11 mouse cellular contexts compared by ENCODE assay signal in genomic region chr6:93140331-93140731, GRCm38 (mm10).
DNase-seq lines count a peak whose midpoint lies in the region; ATAC-seq and TF ChIP-seq lines count a peak whose summit lies in the region.
"Had no signal": no experiment of that assay in that cellular context is flagged by ENCODE, and none has a peak within 500 bp of the region (broad histone marks: within the 10 kb centered on the region; RNA-seq: fewer than 3 reads in every experiment).

No protein-coding gene starts in this region.

- H3K9ac ChIP-seq in kidney, embryonic 16.5 days (replicated peaks; ENCODE audit: low read length) = no peak overlapping the region
- H3K9ac ChIP-seq in intestine, embryonic 15.5 days = no peak overlapping the region
- H3K9ac ChIP-seq: heart, embryonic 13.5 days; limb, embryonic 12.5 days had no signal

- H3K27me3 ChIP-seq in kidney, embryonic 16.5 days (ENCODE audit: insufficient read depth, low read length) = no peaks in the 10 kb centered on the region
- H3K27me3 ChIP-seq in intestine, embryonic 15.5 days (replicated peaks) = no peaks in the 10 kb centered on the region
- H3K27me3 ChIP-seq: heart, embryonic 13.5 days; limb, embryonic 12.5 days had no signal

- no peak overlapping the region for H3K4me3 ChIP-seq in kidney, embryonic 16.5 days (ENCODE audit: low read length)
- no peak overlapping the region for H3K4me3 ChIP-seq in intestine, embryonic 15.5 days (replicated peaks)
- H3K4me3 ChIP-seq: heart, embryonic 13.5 days; limb, embryonic 12.5 days had no signal

- H3K4me2 ChIP-seq in kidney, embryonic 16.5 days (replicated peaks; ENCODE audit: low read depth, low read length) = no peak overlapping the region
- H3K4me2 ChIP-seq in intestine, embryonic 15.5 days (replicated peaks) = no peak overlapping the region
- H3K4me2 ChIP-seq: heart, embryonic 13.5 days; limb, embryonic 12.5 days had no signal

- H3K36me3 ChIP-seq in kidney, embryonic 16.5 days (ENCODE audit: insufficient read depth, low read length) = no peaks in the 10 kb centered on the region
- no peaks in the 10 kb centered on the region for H3K36me3 ChIP-seq in intestine, embryonic 15.5 days
- H3K36me3 ChIP-seq: heart, embryonic 13.5 days; limb, embryonic 12.5 days had no signal

- no peak for TF ChIP-seq POLR2A in brain, embryonic 14.5 days (IDR thresholded peaks at IDR 0.05; ENCODE audit: borderline replicate concordance, extremely low read depth, insufficient read depth, insufficient read length, poor library complexity, severe bottlenecking)

- H3K27ac ChIP-seq in kidney, embryonic 16.5 days (ENCODE audit: low read length) = no peak overlapping the region
- no peak overlapping the region for H3K27ac ChIP-seq in intestine, embryonic 15.5 days
- H3K27ac ChIP-seq: heart, embryonic 13.5 days; limb, embryonic 12.5 days had no signal

- WGBS in kidney, embryonic 16.5 days = 13% methylated on average over 4 of the region's 4 CpGs
- 48% methylated on average over 4 of the region's 4 CpGs for WGBS in intestine, embryonic 15.5 days

- no peak for DNase-seq in kidney, postnatal 25 days
- peak; percentile 52 for DNase-seq in brain, embryonic 14.5 days (ENCODE audit: low read depth)
- DNase-seq in heart, postnatal 4 days = peak; percentile 6
- peak; percentile 21 for DNase-seq in mesoderm, embryonic 11.5 days (ENCODE audit: low read depth, low spot score)
- no peak for DNase-seq in ovary, adult 18-20 months (ENCODE audit: low spot score)
- DNase-seq: cerebellum, adult 9-11 months had no signal

- peak; percentile 82 for ATAC-seq in kidney, embryonic 16.5 days (ENCODE audit: low FRiP score, low TSS enrichment)
- ATAC-seq in intestine, embryonic 15.5 days = no peak; the same call in 1 of the 2 replicates
- ATAC-seq in megakaryocyte, adult 5-6 weeks (ENCODE audit: poor library complexity, severe bottlenecking) = no peak

- peaks cover 11% of the 10 kb centered on the region for H3K4me1 ChIP-seq in kidney, embryonic 16.5 days (ENCODE audit: insufficient read depth, low read length)
- no peaks in the 10 kb centered on the region for H3K4me1 ChIP-seq in intestine, embryonic 15.5 days (replicated peaks)

- no peak for TF ChIP-seq CTCF in brain, embryonic 14.5 days (IDR thresholded peaks at IDR 0.05; ENCODE audit: borderline replicate concordance, extremely low read depth, insufficient read depth, insufficient read length)

- no peaks in the 10 kb centered on the region for H3K9me3 ChIP-seq in kidney, embryonic 16.5 days (ENCODE audit: low read length)
- H3K9me3 ChIP-seq in intestine, embryonic 15.5 days = no peaks in the 10 kb centered on the region
- H3K9me3 ChIP-seq: heart, embryonic 13.5 days; limb, embryonic 12.5 days had no signal

Comparison
In these comparisons a context has a peak if more than half of its experiments do, and no peak if none do; other contexts are left out.
1. DNase-seq: peak in brain, embryonic 14.5 days (single experiment), heart, postnatal 4 days (single experiment) and mesoderm, embryonic 11.5 days (single experiment); none in kidney, postnatal 25 days (0 of 2) and ovary, adult 18-20 months (single experiment).